Mouse (Mus musculus) forebrain, embryonic 16.5 days (tissue): ENCODE measurements at regions not wholly inside any gene's neighbourhood (a gene's known extent, or its start where the extent isn't known, plus 50 kb on each side); places are given as distances from the start of the nearest gene placed in this dataset.

ENCODE experiments used
- ATAC-seq: fragments of 200-750 bp; cut with Nextera tagmentation; 2 replicates; pipeline ENCODE4 v1.8.0; 2017; ENCODE audit warnings: mild to moderate bottlenecking, moderate library complexity
- H3K27ac ChIP-seq: fragments of 300-500 bp; sonication (generic); 2 replicates; pipeline ENCODE4 v1.5.1; 2014; ENCODE audit warnings: low read length, control low read depth
- H3K27me3 ChIP-seq: fragments of 300-500 bp; sonication (generic); replicated peaks from 2 replicates; pipeline ENCODE4 v1.6.1; 2014; ENCODE audit warnings: low read length; ENCODE audit not compliant: control insufficient read depth, insufficient read depth
- H3K36me3 ChIP-seq: fragments of 300-500 bp; sonication (generic); 2 replicates; pipeline ENCODE4 v1.6.1; 2014; ENCODE audit not compliant: control insufficient read depth, insufficient read depth
- H3K4me1 ChIP-seq: fragments of 300-500 bp; sonication (generic); replicated peaks from 2 replicates; pipeline ENCODE4 v1.6.1; 2014; ENCODE audit warnings: low read length; ENCODE audit not compliant: control insufficient read depth, insufficient read depth
- H3K4me2 ChIP-seq: fragments of 300-500 bp; sonication (generic); 2 replicates; pipeline ENCODE4 v1.6.1; 2014; ENCODE audit warnings: mild to moderate bottlenecking, low read length, control low read depth
- H3K4me3 ChIP-seq: fragments of 300-500 bp; sonication (generic); replicated peaks from 2 replicates; pipeline ENCODE4 v1.5.1; 2014; ENCODE audit warnings: mild to moderate bottlenecking, low read length, control low read depth
- H3K9ac ChIP-seq: fragments of 300-500 bp; sonication (generic); replicated peaks from 2 replicates; pipeline ENCODE4 v1.6.1; 2014; ENCODE audit warnings: low read depth, low read length, control low read depth
- H3K9me3 ChIP-seq: fragments of 300-500 bp; sonication (generic); 2 replicates; pipeline ENCODE4 v1.6.1; 2016; ENCODE audit warnings: low read length; ENCODE audit not compliant: control insufficient read depth
- WGBS: fragments of 180-500 bp; shearing (Covaris S2); extraction: QIAGEN DNeasy Blood & Tissue Kit; methylation state at CpG from one replicate; pipeline ENCODE4 v1.1.7; 2014; 5-methylcytosine and 5-hydroxymethylcytosine counted together

DNA sequence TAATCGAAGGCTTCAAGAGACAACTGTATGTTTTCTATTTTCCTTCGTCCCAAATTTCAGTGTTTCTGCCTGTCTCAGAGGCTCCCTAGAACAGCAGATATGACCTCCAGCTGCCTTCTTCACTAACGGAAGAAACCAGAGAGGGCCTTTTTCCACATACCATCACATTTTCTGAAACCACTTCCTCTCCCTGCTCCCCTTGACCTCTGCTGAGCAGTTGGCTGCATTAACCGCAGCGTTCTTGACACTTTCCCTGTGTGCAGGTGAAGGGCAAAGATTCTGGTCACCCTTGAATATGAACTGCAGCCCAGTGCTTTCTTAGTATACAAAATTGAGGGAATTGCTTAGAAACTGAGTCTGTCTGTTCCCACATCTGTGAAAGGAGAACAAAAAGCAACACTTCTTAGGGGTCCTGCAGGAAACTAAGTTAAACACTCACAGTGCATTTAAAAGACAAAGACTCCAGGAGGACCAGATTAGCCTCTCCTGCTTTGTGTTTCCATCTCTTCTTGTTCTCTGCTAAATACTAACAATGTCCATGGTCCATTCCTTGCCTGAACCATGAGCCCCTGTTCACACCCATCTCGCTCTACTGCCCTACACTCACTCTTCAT lies 98.4 kb downstream of the Akap11 start:
- H3K9ac ChIP-seq = no peak overlapping the region
- no peaks in the 10 kb centered on the region for H3K27me3 ChIP-seq
- H3K4me1 ChIP-seq = no peaks in the 10 kb centered on the region
- H3K4me3 ChIP-seq = no peak overlapping the region
- no peaks in the 10 kb centered on the region for H3K36me3 ChIP-seq
- no peaks in the 10 kb centered on the region for H3K9me3 ChIP-seq
- H3K4me2 ChIP-seq = no peak overlapping the region
- no peak overlapping the region for H3K27ac ChIP-seq
- ATAC-seq = no peak
- 73% methylated on average over 6 of the region's 6 CpGs for WGBS

DNA sequence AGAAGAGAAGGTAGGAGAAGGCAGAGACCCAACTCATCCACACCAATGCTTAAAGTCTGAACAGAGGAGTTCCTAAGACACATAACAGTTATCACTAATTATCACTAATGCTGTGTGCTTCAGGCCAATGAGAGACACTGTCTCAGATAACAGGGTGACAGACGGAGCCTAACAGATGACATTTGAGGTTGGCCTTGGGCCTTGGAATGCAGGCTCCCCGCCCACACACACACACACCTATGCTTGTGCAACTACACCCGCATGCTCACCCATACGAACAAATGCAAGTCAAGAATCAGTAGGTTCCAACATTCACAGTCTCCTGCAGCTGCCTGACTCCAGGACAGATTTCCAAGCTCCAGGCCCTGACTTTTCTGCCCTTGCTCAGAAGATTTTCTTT lies 100.0 kb downstream of the Akap11 start:
- H3K4me1 ChIP-seq = no peaks in the 10 kb centered on the region
- 80% methylated on average over 4 of the region's 4 CpGs for WGBS
- no peak overlapping the region for H3K4me2 ChIP-seq
- ATAC-seq = no peak
- H3K27me3 ChIP-seq = no peaks in the 10 kb centered on the region
- H3K36me3 ChIP-seq = no peaks in the 10 kb centered on the region
- no peak overlapping the region for H3K27ac ChIP-seq
- H3K9ac ChIP-seq = no peak overlapping the region
- no peak overlapping the region for H3K4me3 ChIP-seq
- no peaks in the 10 kb centered on the region for H3K9me3 ChIP-seq

GRCm38 (mm10) chr14:78435982-78436381 lies 100.6 kb downstream of the Akap11 start:
- Histone ChIP-seq H3K4me2 (no peak overlapping the region), H3K36me3 (no peaks in the 10 kb centered on the region), H3K4me1 (no peaks in the 10 kb centered on the region), H3K27me3 (no peaks in the 10 kb centered on the region), H3K4me3 (no peak overlapping the region), H3K9ac (no peak overlapping the region), H3K9me3 (no peaks in the 10 kb centered on the region), H3K27ac (no peak overlapping the region)
- no peak for ATAC-seq
- 98% methylated on average over 4 of the region's 4 CpGs for WGBS

- Histone ChIP-seq H3K27me3 (no peaks in the 10 kb centered on the region), H3K27ac (no peak overlapping the region), H3K4me3 (no peak overlapping the region), H3K4me1 (no peaks in the 10 kb centered on the region), H3K4me2 (no peak overlapping the region), H3K36me3 (no peaks in the 10 kb centered on the region), H3K9ac (no peak overlapping the region), H3K9me3 (no peaks in the 10 kb centered on the region)
- no peak for ATAC-seq
- 92% methylated on average over 10 of the region's 10 CpGs for WGBS
Observed at GRCm38 (mm10) chr14:78435561-78435960, 101.0 kb downstream of the Akap11 start.

DNA sequence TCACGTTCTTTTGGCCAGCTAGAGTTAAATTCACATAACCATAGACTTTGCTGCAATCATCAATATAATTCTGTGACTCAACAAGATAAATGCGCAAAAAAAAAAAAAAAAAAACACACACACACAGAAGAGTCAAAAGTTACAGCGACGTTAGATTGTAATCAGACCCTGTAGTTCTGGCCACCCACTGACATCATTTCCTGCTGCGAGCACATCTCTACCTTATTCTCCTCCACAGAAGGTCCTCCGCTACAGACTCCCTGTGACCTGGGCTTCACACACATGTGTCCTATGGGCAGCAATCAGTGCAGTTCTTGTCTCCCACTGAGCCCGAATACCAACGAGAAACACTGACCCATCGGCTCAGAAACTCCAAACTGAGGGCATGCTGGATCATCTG lies 101.9 kb downstream of the Akap11 start:
- Histone ChIP-seq H3K9me3 (no peaks in the 10 kb centered on the region), H3K27ac (no peak overlapping the region), H3K9ac (no peak overlapping the region), H3K27me3 (no peaks in the 10 kb centered on the region), H3K4me2 (no peak overlapping the region), H3K36me3 (no peaks in the 10 kb centered on the region), H3K4me3 (no peak overlapping the region), H3K4me1 (no peaks in the 10 kb centered on the region)
- WGBS = 90% methylated on average over 9 of the region's 9 CpGs
- ATAC-seq = no peak

DNA sequence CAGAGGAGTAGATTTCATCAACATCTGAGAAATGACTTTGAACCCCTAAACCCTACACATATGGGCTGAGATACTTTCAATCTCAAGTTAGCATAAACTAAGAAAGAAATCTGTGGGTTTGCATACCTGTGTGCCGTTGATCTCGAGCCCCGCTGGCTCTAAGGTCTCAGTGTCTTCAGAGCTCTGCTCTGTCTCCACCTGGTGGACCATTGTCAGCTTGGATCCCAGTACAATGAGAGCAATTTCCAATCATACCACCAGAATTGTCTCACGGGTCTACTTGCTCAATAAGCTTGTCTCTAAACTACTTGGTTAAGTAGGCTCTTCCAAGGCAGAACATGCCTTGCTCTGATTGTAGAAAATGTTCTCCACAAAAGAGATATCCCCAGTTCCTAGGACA lies 102.5 kb downstream of the Akap11 start:
- Histone ChIP-seq H3K9me3 (no peaks in the 10 kb centered on the region), H3K4me3 (no peak overlapping the region), H3K4me1 (no peaks in the 10 kb centered on the region), H3K4me2 (no peak overlapping the region), H3K9ac (no peak overlapping the region), H3K27me3 (no peaks in the 10 kb centered on the region), H3K27ac (no peak overlapping the region), H3K36me3 (no peaks in the 10 kb centered on the region)
- 96% methylated on average over 4 of the region's 4 CpGs for WGBS
- no peak for ATAC-seq

DNA sequence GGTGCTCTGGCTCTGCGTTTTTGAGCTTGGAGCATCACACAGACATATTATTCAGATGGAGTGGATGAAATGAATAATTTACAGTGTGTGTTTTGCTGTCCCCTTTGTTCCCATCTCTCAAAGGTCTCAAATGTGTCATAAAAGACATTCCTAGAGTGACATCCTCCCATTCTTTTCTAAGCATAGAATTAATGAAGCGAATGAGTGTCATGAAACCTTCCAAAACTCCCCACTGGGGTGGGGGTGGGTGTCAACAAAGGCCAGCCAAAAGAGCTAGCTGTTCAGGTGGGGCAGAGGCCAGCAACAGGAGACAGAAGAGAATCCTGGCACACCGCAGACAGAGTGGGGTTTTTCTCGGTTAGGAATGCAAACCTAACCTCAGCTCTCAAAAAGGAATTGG lies 104.1 kb downstream of the Akap11 start:
- WGBS = 56% methylated on average over 4 of the region's 4 CpGs
- H3K9ac ChIP-seq = no peak overlapping the region
- no peak overlapping the region for H3K4me2 ChIP-seq
- no peaks in the 10 kb centered on the region for H3K36me3 ChIP-seq
- no peak for ATAC-seq
- H3K4me3 ChIP-seq = no peak overlapping the region
- H3K4me1 ChIP-seq = no peaks in the 10 kb centered on the region; the same call in 1 of the 2 replicates
- no peak overlapping the region for H3K27ac ChIP-seq
- no peaks in the 10 kb centered on the region for H3K9me3 ChIP-seq
- H3K27me3 ChIP-seq = no peaks in the 10 kb centered on the region

GRCm38 (mm10) chr14:78431931-78432330 lies 104.7 kb downstream of the Akap11 start:
- H3K27me3 ChIP-seq = no peaks in the 10 kb centered on the region
- no peak overlapping the region for H3K4me3 ChIP-seq
- H3K9me3 ChIP-seq = no peaks in the 10 kb centered on the region
- no peaks in the 10 kb centered on the region for H3K36me3 ChIP-seq
- ATAC-seq = no peak
- WGBS = 85% methylated on average over 5 of the region's 5 CpGs
- no peak overlapping the region for H3K9ac ChIP-seq
- H3K4me2 ChIP-seq = no peak overlapping the region
- H3K27ac ChIP-seq = no peak overlapping the region
- H3K4me1 ChIP-seq = no peaks in the 10 kb centered on the region; the same call in 1 of the 2 replicates

DNA sequence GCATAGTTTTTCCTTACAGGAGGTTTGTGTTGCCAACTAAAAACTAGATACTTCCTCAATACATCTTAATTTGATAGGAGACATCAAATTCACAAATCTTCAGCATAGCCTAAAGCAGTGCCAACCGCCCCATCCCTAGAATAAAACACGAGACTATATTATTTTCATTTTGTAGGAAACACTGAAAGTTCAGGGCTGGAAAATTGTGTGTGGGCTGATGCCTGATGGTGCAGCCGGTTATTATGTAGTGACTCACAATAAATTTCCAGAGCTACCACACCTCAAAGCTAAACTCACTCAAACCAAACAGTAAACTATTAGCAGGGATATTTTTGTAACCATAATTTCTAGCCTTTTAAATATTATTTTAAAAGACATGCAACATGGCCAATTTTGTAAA lies 105.2 kb downstream of the Akap11 start:
- H3K27ac ChIP-seq = no peak overlapping the region
- no peak overlapping the region for H3K4me3 ChIP-seq
- no peak overlapping the region for H3K9ac ChIP-seq
- no peaks in the 10 kb centered on the region; the same call in 1 of the 2 replicates for H3K4me1 ChIP-seq
- H3K36me3 ChIP-seq = no peaks in the 10 kb centered on the region
- no peak overlapping the region for H3K4me2 ChIP-seq
- 92% methylated on average over 3 of the region's 3 CpGs for WGBS
- no peaks in the 10 kb centered on the region for H3K9me3 ChIP-seq
- H3K27me3 ChIP-seq = no peaks in the 10 kb centered on the region
- no peak for ATAC-seq
